Mouse (Mus musculus) hindbrain, embryonic 13.5 days (tissue): ENCODE data around the gene Sept9. TPM values are rescaled to one million over a fixed set of nuclear protein-coding genes. Genes with fewer than 3 reads are reported as not detected.

ENCODE experiments used
- ATAC-seq: fragments of 200-750 bp; cut with Nextera tagmentation; 2 replicates; pipeline ENCODE4 v1.8.0; 2017; ENCODE audit warnings: moderate TSS enrichment; ENCODE audit not compliant: low FRiP score
- H3K27ac ChIP-seq: fragments of 300-500 bp; sonication (generic); 2 replicates; pipeline ENCODE4 v1.5.1; 2015; ENCODE audit warnings: inconsistent platforms, mild to moderate bottlenecking, moderate library complexity
- H3K27me3 ChIP-seq: fragments of 300-500 bp; sonication (generic); 2 replicates; pipeline ENCODE4 v1.6.1; 2015; ENCODE audit warnings: mild to moderate bottlenecking, inconsistent platforms
- H3K36me3 ChIP-seq: fragments of 300-500 bp; sonication (generic); 2 replicates; pipeline ENCODE4 v1.6.1; 2015; ENCODE audit warnings: mild to moderate bottlenecking, inconsistent platforms
- H3K4me1 ChIP-seq: fragments of 300-500 bp; sonication (generic); replicated peaks from 2 replicates; pipeline ENCODE4 v1.6.1; 2015; ENCODE audit warnings: inconsistent platforms
- H3K4me2 ChIP-seq: fragments of 300-500 bp; sonication (generic); 2 replicates; pipeline ENCODE4 v1.6.1; 2015; ENCODE audit warnings: inconsistent platforms, mild to moderate bottlenecking, moderate library complexity
- H3K4me3 ChIP-seq: fragments of 300-500 bp; sonication (generic); 2 replicates; pipeline ENCODE4 v1.5.1; 2015; ENCODE audit warnings: mild to moderate bottlenecking, inconsistent platforms
- H3K9ac ChIP-seq: fragments of 300-500 bp; sonication (generic); 2 replicates; pipeline ENCODE4 v1.6.1; 2015; ENCODE audit warnings: mild to moderate bottlenecking, inconsistent platforms
- H3K9me3 ChIP-seq: fragments of 300-500 bp; sonication (generic); 2 replicates; pipeline ENCODE4 v1.6.1; 2016; ENCODE audit warnings: inconsistent platforms
- WGBS: fragments of 180-500 bp; shearing (Covaris S2); methylation state at CpG from one replicate; pipeline ENCODE4 v1.1.7; 2015; 5-methylcytosine and 5-hydroxymethylcytosine counted together
- polyA plus RNA-seq: library from polyadenylated mRNA; unstranded; fragments of >200 nt; fragmentation: Nextera tagmentation; extraction: Ambion mirVana; gene quantifications from 2 replicates; pipeline ENCODE4 v1.2.1, GENCODE M21; 2015

Sept9 gene
- 117 and 118 TPM in 2 replicates for polyA plus RNA-seq

DNA sequence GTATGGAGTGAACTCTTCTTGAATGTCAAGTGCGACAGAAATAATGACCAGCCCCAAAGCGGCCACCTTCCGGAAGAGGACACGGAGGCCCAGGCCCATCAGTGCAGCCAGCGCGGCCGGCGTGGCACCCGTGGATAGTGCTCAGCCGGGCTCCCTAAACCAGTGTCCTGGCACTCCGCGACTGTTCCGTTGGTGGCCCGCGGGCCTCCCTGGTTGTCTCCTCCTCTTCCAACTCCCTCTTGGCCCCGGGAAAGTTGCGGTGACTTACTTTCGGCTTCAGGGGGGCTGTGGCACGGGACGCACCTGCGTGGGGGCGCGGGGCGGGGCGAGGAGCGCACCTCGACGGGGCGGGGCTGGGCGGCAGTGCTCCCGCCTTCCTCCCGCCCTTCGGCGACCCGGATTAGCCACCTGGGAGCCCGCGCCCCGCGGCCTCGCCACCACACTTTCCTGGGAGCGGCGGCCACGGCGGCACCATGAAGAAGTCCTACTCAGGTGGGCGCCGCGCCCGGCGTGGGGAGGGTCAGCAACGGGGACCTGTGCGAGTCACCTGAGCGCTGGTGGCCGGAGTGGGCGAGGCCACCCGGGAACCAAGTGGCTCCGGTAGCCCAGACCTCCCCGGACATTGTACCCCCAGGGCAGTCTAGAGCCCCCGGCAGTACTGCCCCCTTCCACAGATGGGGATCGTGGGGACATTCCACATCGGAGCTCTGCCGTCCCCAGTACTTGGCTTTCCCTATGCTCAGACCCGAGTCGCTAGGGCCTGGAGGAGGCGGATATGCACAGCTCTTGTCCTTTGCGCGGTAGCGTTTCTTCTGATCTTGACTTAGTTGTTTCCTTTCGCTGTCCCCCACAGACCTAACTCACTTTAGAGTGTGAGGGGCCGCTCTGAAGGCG is at the start of gene Sept9:
Gene Sept9 (plus strand): TSS at position 380 of the 894 bp plus-strand sequence.
- Histone ChIP-seq H3K27me3 (peaks cover 66% of the 10 kb centered on the region), H3K4me2 (peak within 1 kb of the TSS; percentile 60), H3K4me1 (peaks cover 10% of the 10 kb centered on the region), H3K9me3 (no peaks in the 10 kb centered on the region), H3K9ac (peak within 1 kb of the TSS; percentile 58; the same call in 1 of the 2 replicates), H3K36me3 (no peaks in the 10 kb centered on the region), H3K27ac (no peak within 1 kb of the TSS), H3K4me3 (peak within 1 kb of the TSS; percentile 36)
- WGBS: under 1% methylated on average over 53 of the region's 70 CpGs
- ATAC-seq: no peak

DNA sequence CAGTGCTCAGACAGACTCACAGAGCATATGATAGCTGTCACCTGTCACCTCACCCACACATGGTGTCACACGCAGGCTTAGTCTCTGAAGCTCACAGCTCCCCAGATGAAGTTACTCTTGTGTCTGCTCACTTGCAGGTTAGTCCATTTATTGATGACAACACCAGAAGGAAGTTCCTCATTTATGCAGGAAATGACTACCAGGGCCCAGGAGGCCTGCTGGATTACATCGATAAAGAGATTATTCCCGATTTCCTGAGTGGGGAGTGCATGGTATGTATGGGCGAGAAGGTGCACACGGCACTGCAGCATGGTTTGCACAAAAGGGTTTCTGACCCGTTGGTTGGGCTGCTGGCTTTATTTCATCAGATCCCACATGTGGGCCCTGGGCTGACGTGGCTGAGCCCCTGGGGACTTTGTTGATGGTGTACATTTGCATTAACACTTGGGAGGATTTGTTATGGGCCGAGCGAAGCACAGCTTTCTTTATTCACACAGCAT is 48.9 kb upstream of the Sept9 start:
- 69% methylated on average over 9 of the region's 9 CpGs for WGBS
- Histone ChIP-seq H3K4me1 (0 out of 2 replicates have a peak, but pooled peaks cover 25% of the 10 kb centered on the region), H3K36me3 (peaks cover 94% of the 10 kb centered on the region)

DNA sequence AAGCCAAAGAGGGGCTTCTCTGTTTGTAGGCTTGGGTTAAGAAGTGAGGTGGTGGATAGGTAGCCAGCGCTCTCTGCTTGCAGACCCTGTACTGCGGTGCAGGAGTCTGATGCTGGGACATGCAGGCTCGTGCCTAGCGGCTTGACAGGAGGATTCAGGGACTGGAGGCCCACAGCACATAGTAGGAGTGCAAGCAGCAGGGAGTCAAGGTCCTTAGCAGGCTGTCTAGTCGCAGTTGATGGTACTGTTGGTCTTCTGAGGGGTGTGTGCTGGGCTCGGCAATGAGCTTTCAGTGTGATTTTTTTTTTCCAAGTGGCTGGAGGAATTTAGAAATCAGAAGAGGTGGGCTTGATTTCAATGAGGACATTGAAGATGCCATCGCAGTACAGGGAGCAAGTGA is 48.0 kb upstream of the Sept9 start:
- 92% methylated on average over 7 of the region's 7 CpGs for WGBS
- no peak overlapping the region for H3K9ac ChIP-seq
- H3K36me3 ChIP-seq: peaks cover 94% of the 10 kb centered on the region
- no peak for ATAC-seq
- peaks cover 32% of the 10 kb centered on the region for H3K4me1 ChIP-seq
- H3K4me2 ChIP-seq: no peak overlapping the region
- H3K27ac ChIP-seq: no peak overlapping the region
- no peaks in the 10 kb centered on the region for H3K9me3 ChIP-seq
- H3K27me3 ChIP-seq: no peaks in the 10 kb centered on the region
- no peak overlapping the region for H3K4me3 ChIP-seq

More for the DNA sequence above, 48.9 kb upstream of the Sept9 start:
- Histone ChIP-seq H3K4me3 (no peak overlapping the region), H3K4me2 (no peak overlapping the region), H3K9ac (0 out of 2 replicates have a peak overlapping the region, but pooled peaks have one; percentile 2), H3K27me3 (no peaks in the 10 kb centered on the region), H3K9me3 (no peaks in the 10 kb centered on the region), H3K27ac (no peak overlapping the region)
- ATAC-seq: no peak

DNA sequence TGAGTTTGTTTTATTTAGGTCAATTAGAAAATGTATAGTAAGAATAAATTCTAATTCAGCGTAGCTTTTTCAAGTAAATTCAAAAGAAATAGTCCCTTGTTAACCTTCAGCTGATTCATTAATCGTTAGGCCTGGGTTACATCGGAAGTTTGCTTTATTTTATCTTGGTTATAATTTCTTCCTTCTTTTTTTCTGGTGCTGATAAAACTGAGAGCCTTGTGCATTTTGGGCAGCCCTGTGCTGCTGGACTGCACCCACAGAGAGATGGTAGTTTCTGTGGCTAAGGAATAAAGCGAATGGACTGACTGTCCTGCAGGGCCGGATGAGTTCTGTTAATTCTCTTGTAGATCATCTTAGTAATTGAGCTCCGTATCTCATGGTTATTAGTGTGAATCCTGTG is 46.9 kb upstream of the Sept9 start:
- H3K27me3 ChIP-seq: no peaks in the 10 kb centered on the region
- peaks cover 92% of the 10 kb centered on the region for H3K36me3 ChIP-seq
- no peak overlapping the region for H3K4me2 ChIP-seq
- no peaks in the 10 kb centered on the region for H3K9me3 ChIP-seq
- no peak overlapping the region for H3K9ac ChIP-seq
- peaks cover 26% of the 10 kb centered on the region for H3K4me1 ChIP-seq
- 91% methylated on average over 6 of the region's 6 CpGs for WGBS
- no peak overlapping the region for H3K27ac ChIP-seq
- ATAC-seq: no peak
- H3K4me3 ChIP-seq: no peak overlapping the region

DNA sequence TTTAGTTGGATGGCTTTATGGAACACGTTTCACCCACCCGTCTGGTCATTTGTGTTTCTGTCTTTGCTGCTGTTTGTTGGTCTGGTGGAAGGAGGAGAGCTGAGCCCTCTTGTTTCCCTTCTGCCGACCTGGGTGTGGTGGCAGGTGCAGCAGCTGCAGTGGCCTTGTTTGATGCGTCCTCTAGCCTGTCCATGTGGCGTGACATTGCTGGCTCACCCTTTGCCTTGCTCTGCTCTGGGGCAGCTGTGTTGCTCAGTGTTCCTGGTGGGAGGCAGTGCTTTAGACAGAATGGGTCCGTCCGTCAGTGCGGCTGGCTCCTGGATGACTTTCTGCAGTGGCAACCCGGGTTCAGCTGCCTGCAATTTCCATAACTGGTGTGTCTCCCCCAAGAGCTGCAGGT is 45.9 kb upstream of the Sept9 start:
- no peaks in the 10 kb centered on the region for H3K9me3 ChIP-seq

DNA sequence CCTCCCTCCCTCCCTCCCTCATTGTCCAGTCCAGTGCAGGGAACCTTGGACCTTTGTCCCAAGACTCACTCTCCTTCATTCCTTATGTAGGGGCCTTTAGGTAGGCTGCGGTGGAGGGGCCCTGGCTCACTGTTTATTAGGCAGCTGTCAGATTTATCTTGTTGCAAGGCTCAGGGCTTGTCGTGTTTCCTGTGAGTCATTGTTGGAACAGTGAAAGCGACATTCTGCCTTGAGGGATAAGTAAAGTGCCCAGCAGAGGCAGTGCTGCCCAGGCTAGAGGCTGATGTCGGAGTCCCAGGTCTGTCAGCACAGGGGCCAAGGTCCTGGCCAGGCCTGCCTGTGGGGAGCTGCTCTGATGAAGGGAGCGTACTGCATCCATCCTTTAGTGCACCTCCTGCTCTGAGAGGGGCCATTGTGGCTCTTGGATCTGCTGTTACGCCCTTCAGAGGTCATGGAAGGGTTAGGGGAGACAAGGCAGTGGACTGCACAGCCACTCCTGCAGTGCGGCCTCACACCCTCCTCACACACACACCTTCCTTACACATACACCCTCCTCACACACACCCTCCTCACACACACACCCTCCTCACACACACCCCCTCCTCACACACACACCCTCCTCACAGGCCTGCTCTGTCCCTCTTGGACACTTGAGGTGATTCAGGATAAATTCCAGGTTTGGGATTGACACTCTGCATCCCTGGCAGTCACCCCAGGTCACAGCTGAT is 45.2 kb upstream of the Sept9 start:
- no peak overlapping the region for H3K4me3 ChIP-seq
- peaks cover 36% of the 10 kb centered on the region for H3K4me1 ChIP-seq
- no peaks in the 10 kb centered on the region for H3K9me3 ChIP-seq
- peak overlapping the region; percentile 48; the same call in 1 of the 2 replicates for H3K27ac ChIP-seq
- no peaks in the 10 kb centered on the region for H3K27me3 ChIP-seq
- H3K36me3 ChIP-seq: peaks cover 91% of the 10 kb centered on the region
- no peak overlapping the region for H3K9ac ChIP-seq
- ATAC-seq: no peak
- H3K4me2 ChIP-seq: no peak overlapping the region
- 47% methylated on average over 7 of the region's 7 CpGs for WGBS

More for the DNA sequence above, 45.9 kb upstream of the Sept9 start:
- no peak overlapping the region for H3K4me2 ChIP-seq
- WGBS: 62% methylated on average over 9 of the region's 9 CpGs
- no peak overlapping the region for H3K4me3 ChIP-seq
- no peak overlapping the region for H3K27ac ChIP-seq
- peaks cover 32% of the 10 kb centered on the region for H3K4me1 ChIP-seq
- ATAC-seq: no peak
- no peaks in the 10 kb centered on the region for H3K27me3 ChIP-seq
- no peak overlapping the region for H3K9ac ChIP-seq
- H3K36me3 ChIP-seq: peaks cover 91% of the 10 kb centered on the region

DNA sequence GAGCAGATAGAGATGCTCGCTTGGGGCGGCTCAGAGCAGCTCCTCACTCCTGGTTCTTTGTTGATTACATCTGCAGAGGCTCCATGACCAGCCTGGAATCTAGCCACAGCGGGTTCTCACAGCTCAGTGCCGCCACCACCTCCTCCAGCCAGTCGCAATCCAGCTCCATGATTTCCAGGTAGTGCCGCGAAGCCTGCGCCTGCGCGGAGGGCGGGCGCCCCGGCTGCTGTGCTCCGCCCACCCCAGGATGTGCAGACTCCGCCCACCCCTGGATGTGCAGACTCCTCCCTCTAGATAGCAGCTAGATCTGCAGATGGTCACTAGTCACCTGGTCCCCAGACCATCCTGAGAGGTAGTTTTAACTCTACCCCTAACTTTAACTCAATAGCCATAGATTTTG is 42.7 kb upstream of the Sept9 start:
- WGBS: 14% methylated on average over 13 of the region's 15 CpGs
- no peak overlapping the region for H3K4me3 ChIP-seq
- ATAC-seq: no peak
- H3K27ac ChIP-seq: no peak overlapping the region
- H3K9ac ChIP-seq: no peak overlapping the region
- H3K4me2 ChIP-seq: no peak overlapping the region
- peaks cover 82% of the 10 kb centered on the region for H3K36me3 ChIP-seq
- no peaks in the 10 kb centered on the region for H3K27me3 ChIP-seq
- no peaks in the 10 kb centered on the region for H3K9me3 ChIP-seq
- peaks cover 27% of the 10 kb centered on the region for H3K4me1 ChIP-seq

DNA sequence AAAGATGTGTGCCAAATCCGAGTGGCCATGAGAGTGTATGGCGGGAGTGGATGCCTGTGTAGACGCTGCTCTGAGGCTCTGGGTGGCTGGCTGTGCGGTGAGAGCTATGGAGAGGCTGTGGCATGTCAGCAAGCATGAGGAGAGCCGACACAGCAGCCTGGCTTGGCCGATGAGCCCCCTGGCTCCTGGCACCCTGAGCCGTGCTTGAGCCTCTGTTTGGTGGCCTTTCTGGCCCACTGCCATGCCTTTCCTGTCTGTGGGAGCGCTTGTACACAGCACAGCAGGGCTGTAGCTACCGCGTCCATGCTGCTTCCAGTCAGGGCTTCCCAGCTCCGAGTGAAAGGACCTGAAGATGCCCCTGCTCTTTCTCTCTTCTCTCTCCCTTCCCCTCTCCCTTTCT is 41.1 kb upstream of the Sept9 start:
- Histone ChIP-seq H3K4me1 (peaks cover 27% of the 10 kb centered on the region), H3K9me3 (no peaks in the 10 kb centered on the region), H3K9ac (0 out of 2 replicates have a peak overlapping the region, but pooled peaks have one; percentile 43), H3K4me2 (no peak overlapping the region), H3K36me3 (peaks cover 69% of the 10 kb centered on the region), H3K4me3 (no peak overlapping the region), H3K27me3 (no peaks in the 10 kb centered on the region), H3K27ac (peak overlapping the region; percentile 40; the same call in 1 of the 2 replicates)
- ATAC-seq: no peak
- WGBS: 83% methylated on average over 11 of the region's 11 CpGs

DNA sequence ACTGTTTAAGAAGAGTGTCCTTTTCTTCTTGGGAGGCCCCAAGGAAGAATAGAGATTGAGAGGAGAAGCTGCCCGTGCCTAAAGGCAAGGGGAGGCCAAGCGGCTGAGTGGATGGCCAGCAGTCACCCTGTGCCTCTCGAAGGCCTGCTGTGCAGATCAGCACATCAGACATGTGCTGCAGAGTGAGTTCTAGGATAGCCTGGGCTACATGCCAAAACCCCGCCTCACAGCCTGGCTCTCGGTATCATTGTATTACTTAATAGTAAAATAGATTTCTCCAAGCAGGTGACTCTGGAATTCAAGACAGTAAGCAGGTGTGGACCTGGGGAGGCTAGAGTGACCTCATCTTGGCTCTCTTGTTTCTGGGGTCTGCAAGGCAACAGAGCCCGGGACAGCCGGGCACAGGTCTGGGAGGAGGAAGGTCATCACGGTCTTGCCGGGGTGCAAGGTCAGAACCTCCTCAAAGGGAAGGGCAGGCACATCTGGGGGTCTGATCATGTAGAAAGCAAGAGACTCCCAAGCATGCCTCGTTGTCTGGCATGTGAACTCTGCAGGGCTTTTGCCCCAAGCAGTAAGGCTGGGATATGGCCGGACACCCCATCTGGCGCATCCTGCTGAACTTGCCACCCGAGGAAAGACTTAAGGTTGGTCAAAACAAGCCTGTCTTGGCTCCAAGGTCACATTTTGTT is 40.1 kb upstream of the Sept9 start:
- Histone ChIP-seq H3K27ac (no peak overlapping the region), H3K27me3 (no peaks in the 10 kb centered on the region), H3K9me3 (no peaks in the 10 kb centered on the region), H3K36me3 (peaks cover 61% of the 10 kb centered on the region), H3K4me3 (no peak overlapping the region), H3K9ac (no peak overlapping the region), H3K4me1 (peaks cover 22% of the 10 kb centered on the region), H3K4me2 (no peak overlapping the region)
- no peak for ATAC-seq
- whole genome bisulfite sequencing: 91% methylated on average over 13 of the region's 13 CpGs

DNA sequence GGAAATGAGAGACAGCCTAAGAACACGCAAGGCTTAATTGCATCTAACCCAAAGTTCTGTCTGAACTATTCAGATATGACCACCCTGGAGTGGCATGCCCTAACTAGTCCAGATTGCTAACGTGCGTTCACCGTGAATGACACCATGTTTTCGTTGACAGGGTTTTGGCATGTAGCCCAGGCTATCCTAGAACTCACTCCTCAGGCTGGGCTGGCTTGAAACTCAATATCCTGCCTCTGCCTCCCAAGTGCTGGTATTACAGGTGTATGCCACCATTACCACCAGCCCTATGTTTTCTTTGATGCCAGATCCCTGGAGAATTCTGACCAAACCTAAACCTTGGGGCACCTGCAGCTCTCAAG is 39.5 kb upstream of the Sept9 start:
- ATAC-seq: no peak
- Histone ChIP-seq H3K9ac (no peak overlapping the region), H3K27ac (no peak overlapping the region), H3K9me3 (no peaks in the 10 kb centered on the region), H3K27me3 (no peaks in the 10 kb centered on the region), H3K4me3 (no peak overlapping the region), H3K4me1 (peaks cover 17% of the 10 kb centered on the region), H3K36me3 (peaks cover 56% of the 10 kb centered on the region), H3K4me2 (no peak overlapping the region)
- WGBS: 86% methylated on average over 5 of the region's 5 CpGs

DNA sequence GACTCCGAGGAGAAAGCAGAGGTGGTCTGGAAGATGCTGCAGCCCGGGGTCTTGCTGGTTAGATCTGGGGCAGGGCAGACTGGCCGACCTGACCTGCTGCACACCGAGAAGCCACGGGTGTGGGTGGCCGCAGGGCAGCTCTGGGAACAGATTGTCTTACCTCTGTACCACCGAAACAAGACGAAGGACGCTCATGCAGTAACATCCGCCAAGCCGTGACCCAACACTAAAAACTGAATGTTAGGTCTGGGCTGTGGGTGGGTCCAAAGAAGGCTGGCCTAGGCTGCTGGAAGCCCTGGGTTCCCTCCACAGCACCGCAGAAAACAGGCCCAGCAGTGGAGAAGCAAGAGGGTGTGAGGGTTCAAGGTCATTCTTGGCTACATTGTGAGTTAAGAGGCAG is 38.7 kb upstream of the Sept9 start:
- no peak for ATAC-seq
- 93% methylated on average over 12 of the region's 12 CpGs for WGBS
- Histone ChIP-seq H3K4me2 (no peak overlapping the region), H3K4me1 (peaks cover 16% of the 10 kb centered on the region), H3K27me3 (no peaks in the 10 kb centered on the region), H3K9me3 (no peaks in the 10 kb centered on the region), H3K9ac (no peak overlapping the region), H3K4me3 (no peak overlapping the region), H3K27ac (no peak overlapping the region), H3K36me3 (peaks cover 47% of the 10 kb centered on the region)

DNA sequence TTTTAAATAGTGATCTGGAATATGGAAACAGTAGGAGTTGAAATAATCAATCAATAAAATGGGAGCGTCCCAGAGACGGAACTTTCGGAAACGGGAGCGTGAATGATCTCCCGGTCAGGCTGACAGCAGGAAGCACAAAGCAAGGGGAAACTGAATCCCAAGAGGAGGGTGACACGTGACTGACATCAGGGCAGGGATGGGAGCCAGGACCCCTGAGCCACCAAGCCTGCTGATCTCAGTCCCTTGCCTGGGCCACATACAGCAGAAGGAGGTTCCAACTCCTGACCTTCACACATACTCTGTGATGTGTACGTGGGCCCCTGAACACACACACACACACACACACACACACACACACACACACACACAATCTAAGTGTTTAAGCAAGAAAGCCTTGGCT is 37.9 kb upstream of the Sept9 start:
- Histone ChIP-seq H3K4me3 (no peak overlapping the region), H3K36me3 (peaks cover 41% of the 10 kb centered on the region), H3K9me3 (no peaks in the 10 kb centered on the region), H3K4me2 (no peak overlapping the region), H3K9ac (no peak overlapping the region), H3K27ac (no peak overlapping the region), H3K4me1 (peaks cover 10% of the 10 kb centered on the region; the same call in 1 of the 2 replicates), H3K27me3 (no peaks in the 10 kb centered on the region)
- 77% methylated on average over 8 of the region's 8 CpGs for WGBS
- no peak for ATAC-seq
